Mouse (Mus musculus): Measurements from ENCODE around the gene Ccdc167. TPM values are rescaled to one million over a fixed set of nuclear protein-coding genes. Genes with fewer than 3 reads are reported as not detected.

Ccdc167 gene
- 7.4 and 7.7 TPM in 2 replicates for polyA plus RNA-seq (2015; fragmentation: Nextera tagmentation; extraction: Ambion mirVana)

- 5% methylated on average over 41 of the region's 41 CpGs for WGBS (ENCODE audit: insufficient replicate concordance)
- H3K27ac ChIP-seq, result peak within 1 kb of the TSS; percentile 66; the same call in 1 of the 2 replicates
- peak within 1 kb of the TSS; percentile 83 for H3K4me2 ChIP-seq
- H3K4me3 ChIP-seq (replicated peaks), result peak within 1 kb of the TSS; percentile 73
- H3K4me1 ChIP-seq (replicated peaks), result peaks cover 25% of the 10 kb centered on the region
- DNase-seq (peak; percentile 93), ATAC-seq (ENCODE audit: low read depth) (peak; percentile 95)
- 0 out of 2 replicates have a peak, but pooled peaks cover 7% of the 10 kb centered on the region for H3K27me3 ChIP-seq
- H3K36me3 ChIP-seq, result no peaks in the 10 kb centered on the region
- peak within 1 kb of the TSS; percentile 76 for H3K9ac ChIP-seq
- H3K9me3 ChIP-seq (replicated peaks), result no peaks in the 10 kb centered on the region
Observed at GRCm38 (mm10) chr17:29716732-29717445, at the start of gene Ccdc167. Gene Ccdc167 (minus strand): TSS chr17:29717044.

- 67% methylated on average over 9 of the region's 9 CpGs for WGBS (ENCODE audit: insufficient replicate concordance)
- H3K27me3 ChIP-seq, result no peaks in the 10 kb centered on the region
- DNase-seq (no peak), ATAC-seq (ENCODE audit: low read depth) (no peak)
- H3K9ac ChIP-seq, result no peak overlapping the region
- no peak overlapping the region for H3K27ac ChIP-seq
- H3K36me3 ChIP-seq, result no peaks in the 10 kb centered on the region
- H3K9me3 ChIP-seq (replicated peaks), result no peaks in the 10 kb centered on the region
- H3K4me1 ChIP-seq (replicated peaks), result peaks cover 7% of the 10 kb centered on the region
- no peak overlapping the region for H3K4me2 ChIP-seq
- no peak overlapping the region for H3K4me3 ChIP-seq (replicated peaks)
Observed at GRCm38 (mm10) chr17:29765380-29765779, 48.5 kb upstream of the Ccdc167 start.

- H3K4me2 ChIP-seq, result no peak overlapping the region
- H3K4me3 ChIP-seq (replicated peaks), result no peak overlapping the region
- no peaks in the 10 kb centered on the region for H3K9me3 ChIP-seq (replicated peaks)
- H3K36me3 ChIP-seq, result no peaks in the 10 kb centered on the region
- no peaks in the 10 kb centered on the region for H3K27me3 ChIP-seq
- DNase-seq (peak; percentile 47), ATAC-seq (ENCODE audit: low read depth) (no peak)
- 58% methylated on average over 8 of the region's 8 CpGs for WGBS (ENCODE audit: insufficient replicate concordance)
- H3K4me1 ChIP-seq (replicated peaks), result no peaks in the 10 kb centered on the region
- no peak overlapping the region for H3K9ac ChIP-seq
- no peak overlapping the region for H3K27ac ChIP-seq
Observed at GRCm38 (mm10) chr17:29762551-29762950, 45.7 kb upstream of the Ccdc167 start.

- Histone ChIP-seq H3K9me3 (replicated peaks) (no peaks in the 10 kb centered on the region), H3K4me3 (replicated peaks) (no peak overlapping the region), H3K27me3 (no peaks in the 10 kb centered on the region), H3K36me3 (no peaks in the 10 kb centered on the region), H3K9ac (no peak overlapping the region), H3K27ac (no peak overlapping the region), H3K4me1 (replicated peaks) (no peaks in the 10 kb centered on the region), H3K4me2 (no peak overlapping the region)
- WGBS (ENCODE audit: insufficient replicate concordance), result 57% methylated on average over 9 of the region's 9 CpGs
- DNase-seq (peak; percentile 18), ATAC-seq (ENCODE audit: low read depth) (no peak)
Observed at GRCm38 (mm10) chr17:29761938-29762337, 45.1 kb upstream of the Ccdc167 start.

- Histone ChIP-seq H3K9ac (no peak overlapping the region), H3K9me3 (replicated peaks) (no peaks in the 10 kb centered on the region), H3K27me3 (no peaks in the 10 kb centered on the region), H3K36me3 (no peaks in the 10 kb centered on the region), H3K4me3 (replicated peaks) (no peak overlapping the region), H3K27ac (no peak overlapping the region), H3K4me2 (no peak overlapping the region), H3K4me1 (replicated peaks) (no peaks in the 10 kb centered on the region)
- 66% methylated on average over 20 of the region's 21 CpGs for WGBS (ENCODE audit: insufficient replicate concordance)
- DNase-seq (no peak), ATAC-seq (ENCODE audit: low read depth) (no peak)
Observed at GRCm38 (mm10) chr17:29760404-29761375, 43.8 kb upstream of the Ccdc167 start.

GRCm38 (mm10) chr17:29759963-29760362 is 43.1 kb upstream of the Ccdc167 start:
- Histone ChIP-seq H3K9me3 (replicated peaks) (no peaks in the 10 kb centered on the region), H3K36me3 (no peaks in the 10 kb centered on the region), H3K27me3 (no peaks in the 10 kb centered on the region), H3K4me3 (replicated peaks) (no peak overlapping the region), H3K27ac (no peak overlapping the region), H3K4me1 (replicated peaks) (no peaks in the 10 kb centered on the region), H3K9ac (no peak overlapping the region), H3K4me2 (no peak overlapping the region)
- no peak for DNase-seq
- WGBS (ENCODE audit: insufficient replicate concordance), result 77% methylated on average over 19 of the region's 19 CpGs
- ATAC-seq (ENCODE audit: low read depth), result no peak

GRCm38 (mm10) chr17:29756381-29756780 is 39.5 kb upstream of the Ccdc167 start:
- DNase-seq (no peak), ATAC-seq (ENCODE audit: low read depth) (no peak)
- Histone ChIP-seq H3K9me3 (replicated peaks) (no peaks in the 10 kb centered on the region), H3K36me3 (no peaks in the 10 kb centered on the region), H3K27me3 (peaks cover 6% of the 10 kb centered on the region; the same call in 1 of the 2 replicates), H3K9ac (no peak overlapping the region), H3K4me2 (no peak overlapping the region), H3K4me1 (replicated peaks) (no peaks in the 10 kb centered on the region), H3K27ac (no peak overlapping the region), H3K4me3 (replicated peaks) (no peak overlapping the region)
- WGBS (ENCODE audit: insufficient replicate concordance), result 78% methylated on average over 10 of the region's 10 CpGs

GRCm38 (mm10) chr17:29754510-29754909 is 37.7 kb upstream of the Ccdc167 start:
- peaks cover 20% of the 10 kb centered on the region for H3K27me3 ChIP-seq
- 62% methylated on average over 4 of the region's 4 CpGs for WGBS (ENCODE audit: insufficient replicate concordance)
- H3K4me1 ChIP-seq (replicated peaks), result no peaks in the 10 kb centered on the region
- H3K4me2 ChIP-seq, result no peak overlapping the region
- H3K4me3 ChIP-seq (replicated peaks), result no peak overlapping the region
- DNase-seq (no peak), ATAC-seq (ENCODE audit: low read depth) (no peak)
- no peak overlapping the region for H3K27ac ChIP-seq
- no peak overlapping the region for H3K9ac ChIP-seq
- no peaks in the 10 kb centered on the region for H3K36me3 ChIP-seq
- no peaks in the 10 kb centered on the region for H3K9me3 ChIP-seq (replicated peaks)

GRCm38 (mm10) chr17:29747466-29747865 is 30.6 kb upstream of the Ccdc167 start:
- no peak for DNase-seq
- H3K4me1 ChIP-seq (replicated peaks), result no peaks in the 10 kb centered on the region
- H3K36me3 ChIP-seq, result no peaks in the 10 kb centered on the region

GRCm38 (mm10) chr17:29737849-29738804 is 21.3 kb upstream of the Ccdc167 start:
- ATAC-seq (ENCODE audit: low read depth), result peak; percentile 36; the same call in 1 of the 2 replicates

More at GRCm38 (mm10) chr17:29747466-29747865, 30.6 kb upstream of the Ccdc167 start:
- H3K9ac ChIP-seq, result no peak overlapping the region
- H3K27ac ChIP-seq, result no peak overlapping the region
- WGBS (ENCODE audit: insufficient replicate concordance), result 55% methylated on average over 6 of the region's 6 CpGs
- ATAC-seq (ENCODE audit: low read depth), result no peak
- H3K9me3 ChIP-seq (replicated peaks), result no peaks in the 10 kb centered on the region
- no peak overlapping the region for H3K4me2 ChIP-seq
- H3K4me3 ChIP-seq (replicated peaks), result no peak overlapping the region
- H3K27me3 ChIP-seq, result peaks cover 34% of the 10 kb centered on the region

More at GRCm38 (mm10) chr17:29737849-29738804, 21.3 kb upstream of the Ccdc167 start:
- Histone ChIP-seq H3K36me3 (no peaks in the 10 kb centered on the region), H3K4me3 (replicated peaks) (no peak overlapping the region), H3K27ac (no peak overlapping the region), H3K9me3 (replicated peaks) (no peaks in the 10 kb centered on the region), H3K4me2 (no peak overlapping the region), H3K9ac (no peak overlapping the region), H3K4me1 (replicated peaks) (peaks cover 15% of the 10 kb centered on the region), H3K27me3 (peaks cover 9% of the 10 kb centered on the region; the same call in 1 of the 2 replicates)
- no peak for DNase-seq
- WGBS (ENCODE audit: insufficient replicate concordance), result 34% methylated on average over 22 of the region's 22 CpGs
